Mouse (Mus musculus): ENCODE results near the gene Pde12. TPM values are rescaled to one million over a fixed set of nuclear protein-coding genes. Genes with fewer than 3 reads are reported as not detected.

Pde12 gene
- polyA plus RNA-seq (2017; shearing (Covaris generic)), result 9.8 TPM

DNA sequence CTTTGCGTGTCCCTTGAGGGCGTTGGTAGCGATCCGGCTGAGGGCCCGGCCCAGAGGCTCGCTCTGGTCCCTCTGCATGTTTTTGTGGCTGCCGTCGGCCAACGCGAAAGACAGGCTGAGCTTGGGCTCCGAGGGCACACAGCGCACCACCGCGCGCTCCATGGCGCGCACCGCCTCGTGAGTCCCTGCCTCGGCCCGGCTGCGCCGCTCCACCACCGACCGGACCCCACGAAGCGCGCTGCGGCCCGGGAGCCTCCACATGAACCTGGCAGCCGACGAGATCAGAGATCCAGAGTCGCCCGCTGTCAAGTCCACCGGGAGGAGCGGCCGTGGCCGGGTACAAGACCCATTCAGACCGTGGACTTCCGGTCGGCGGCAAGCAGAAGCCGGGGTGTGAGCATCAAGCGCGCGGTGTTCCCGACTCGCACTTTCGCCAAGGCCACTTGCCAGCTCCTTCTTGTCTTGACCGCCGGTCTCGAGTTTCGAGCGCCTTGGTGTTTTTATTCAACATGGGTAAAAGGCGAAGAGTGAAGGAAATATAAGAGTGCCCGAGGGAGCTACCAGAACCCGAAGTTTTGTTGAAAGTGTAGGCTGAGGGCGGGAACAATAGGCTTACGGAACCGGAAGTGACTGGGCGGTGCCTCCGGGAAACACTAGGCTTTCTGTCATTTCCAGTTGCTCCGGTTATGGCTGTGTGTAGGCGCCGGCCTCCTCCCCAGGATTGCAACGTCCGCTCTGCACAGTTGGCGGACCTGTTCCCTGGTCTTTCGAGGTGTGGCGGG is at the start of gene Pde12:
Gene Pde12, minus strand, starts transcription at position 592 of the 782 bp plus-strand sequence.

GRCm38 (mm10) chr14:26692974-26693373 is 23.3 kb upstream of the Pde12 start, which contains the start of gene Dnah12:
Dnah12 (plus strand) TSS chr14:26693274.

DNA sequence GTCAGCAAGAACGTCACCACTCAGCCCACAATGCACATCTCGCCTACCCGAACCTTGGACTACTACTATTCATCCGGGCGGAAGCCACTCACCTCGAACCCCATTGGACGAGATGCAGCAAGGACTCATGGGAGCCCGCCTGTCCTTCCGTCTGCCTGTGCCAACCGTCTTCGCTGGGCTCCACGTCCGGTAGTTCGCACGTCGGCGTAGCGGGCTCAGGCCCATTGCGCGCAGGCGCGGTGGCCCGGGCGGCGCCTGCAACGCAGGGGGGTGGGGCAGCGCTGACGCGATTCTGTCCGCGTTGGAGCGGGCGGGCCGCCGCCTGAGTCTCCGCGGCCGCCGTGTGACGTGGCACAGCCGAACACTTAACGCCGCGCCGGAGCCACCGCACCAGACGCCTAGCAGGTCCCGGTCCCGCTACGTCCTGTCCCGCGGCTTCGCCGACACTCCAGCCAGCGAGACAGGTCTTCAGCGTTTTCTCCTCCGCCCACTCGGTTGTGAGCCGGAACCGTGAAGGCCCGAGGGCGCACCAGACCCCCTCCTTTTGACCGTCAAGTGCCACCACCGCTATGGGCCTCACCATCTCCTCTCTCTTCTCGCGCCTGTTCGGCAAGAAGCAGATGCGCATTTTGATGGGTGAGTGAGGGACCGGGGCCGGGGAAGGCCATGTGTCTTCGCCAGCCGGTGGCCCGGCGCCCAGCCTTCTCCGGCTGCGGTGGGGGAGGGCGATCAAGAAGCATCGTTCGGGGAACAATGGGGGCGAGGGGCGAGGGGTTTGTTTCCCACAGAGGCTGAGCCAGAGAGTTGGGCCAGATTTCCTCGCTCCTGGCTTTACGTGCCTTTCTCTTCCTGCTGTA is 31.6 kb downstream of the Pde12 start, which contains the start of gene Arf4:
Gene Arf4, plus strand, starts transcription at position 224 of the 857 bp plus-strand sequence.

Other genes with a start within 250 kb of the Pde12 start
- 44.1 TPM for gene Slmap, start 135.0 kb downstream of the Pde12 start, polyA plus RNA-seq (2017; shearing (Covaris generic))
- gene Dennd6a, start 96.0 kb downstream of the Pde12 start, polyA plus RNA-seq (2017; shearing (Covaris generic)), result 15.2 TPM
- 549 TPM for gene Arf4, start 31.8 kb downstream of the Pde12 start, polyA plus RNA-seq (2017; shearing (Covaris generic))
- gene Dnah12, start 23.4 kb upstream of the Pde12 start, polyA plus RNA-seq (2017; shearing (Covaris generic)), result not detected
- gene Asb14, start 224.7 kb upstream of the Pde12 start, polyA plus RNA-seq (2017; shearing (Covaris generic)), result not detected